Mouse (Mus musculus) adrenal gland, postnatal 36 days (tissue): ENCODE data around the gene Gck. TPM values are rescaled to one million over a fixed set of nuclear protein-coding genes. Genes with fewer than 3 reads are reported as not detected.
"Not testable (repeated sequence)": the region's sequence is repeated elsewhere in the genome, so short reads cannot be mapped to it uniquely, and the experiment has no call there.

Experiments
- DNase-seq, 2 experiments: peaks; one replicate each; pipeline ENCODE4 v3.0.0; 2021; ENCODE audit warnings: mixed read lengths in 1 of 2
- total RNA-seq, 2 experiments: library from RNA; stranded (reverse); gene quantifications; 2 replicates each; pipeline ENCODE4 v1.2.3; 2021

Gck gene
- total RNA-seq, 2 experiments from 2014 or later, result 2.1 to 2.4 TPM

GRCm38 (mm10) chr11:5954965-5955504, 5.2 kb upstream of the Gck start:
- DNase-seq, result peak in 1 of 2 experiments; percentile 42

- DNase-seq, result no peak
Observed at GRCm38 (mm10) chr11:5954435-5954834, 4.6 kb upstream of the Gck start.

GRCm38 (mm10) chr11:5953130-5953765, 3.4 kb upstream of the Gck start:
- peak; percentile 22 to 49 for DNase-seq

GRCm38 (mm10) chr11:5952501-5952900, 2.6 kb upstream of the Gck start:
- DNase-seq, result peak; percentile 55 to 65

GRCm38 (mm10) chr11:5948546-5949250, 1.2 kb downstream of the Gck start:
- no peak for DNase-seq

- DNase-seq, result no peak
Observed at GRCm38 (mm10) chr11:5947796-5948195, 2.1 kb downstream of the Gck start.

- peak; percentile 67 to 81 for DNase-seq
Observed at GRCm38 (mm10) chr11:5945096-5945495, 4.8 kb downstream of the Gck start.

GRCm38 (mm10) chr11:5942966-5943365, 6.9 kb downstream of the Gck start:
- DNase-seq, result no peak

- DNase-seq, result not testable (repeated sequence)
Observed at GRCm38 (mm10) chr11:5934531-5934930, 15.3 kb downstream of the Gck start.

- DNase-seq, result peak in 1 of 2 experiments; percentile 47
Observed at GRCm38 (mm10) chr11:5931947-5932346, 17.9 kb downstream of the Gck start.

GRCm38 (mm10) chr11:5930578-5930977, 19.3 kb downstream of the Gck start:
- no peak for DNase-seq

GRCm38 (mm10) chr11:5926696-5927220, 23.1 kb downstream of the Gck start:
- DNase-seq, result peak; percentile 35 to 37

GRCm38 (mm10) chr11:5924699-5925098, 25.2 kb downstream of the Gck start:
- DNase-seq, result no peak

- DNase-seq, result peak in 1 of 2 experiments; percentile 36
Observed at GRCm38 (mm10) chr11:5920323-5920960, 29.4 kb downstream of the Gck start.

- peak in 1 of 2 experiments; percentile 25 for DNase-seq
Observed at GRCm38 (mm10) chr11:5919606-5920005, 30.3 kb downstream of the Gck start.

- DNase-seq, result no peak
Observed at GRCm38 (mm10) chr11:5918111-5918510, 31.8 kb downstream of the Gck start.

GRCm38 (mm10) chr11:5916178-5916548, 33.7 kb downstream of the Gck start:
- no peak for DNase-seq

- DNase-seq, result peak in 1 of 2 experiments; percentile 41
Observed at GRCm38 (mm10) chr11:5915429-5916177, 34.3 kb downstream of the Gck start.

GRCm38 (mm10) chr11:5914940-5915339, 34.9 kb downstream of the Gck start:
- peak in 1 of 2 experiments; percentile 21 for DNase-seq

- no peak for DNase-seq
Observed at GRCm38 (mm10) chr11:5913936-5914335, 35.9 kb downstream of the Gck start.

GRCm38 (mm10) chr11:5913256-5913655, 36.6 kb downstream of the Gck start:
- DNase-seq, result no peak

GRCm38 (mm10) chr11:5912635-5913034, 37.2 kb downstream of the Gck start:
- peak; percentile 66 to 72 for DNase-seq
